Mouse (Mus musculus) left cerebral cortex, postnatal 25 days (tissue): ENCODE measurements at regions not wholly inside any gene's neighbourhood (a gene's known extent, or its start where the extent isn't known, plus 50 kb on each side); places are given as distances from the start of the nearest gene placed in this dataset.
"Not testable (repeated sequence)": the region's sequence is repeated elsewhere in the genome, so short reads cannot be mapped to it uniquely, and the experiment has no call there.

Source experiments
- DNase-seq, 2 experiments: peaks; one replicate each; pipeline ENCODE4 v3.0.0; 2022; ENCODE audit warnings: low spot score in 2 of 2, mixed read lengths in 1 of 2
- intact Hi-C: fragments of 180-260 bp; cut with DNase I; formaldehyde crosslinking; loops from one replicate; pipeline ENCODE4 v1.15.1; 2025

- intact Hi-C loops = no loop called here
Measured at GRCm38 (mm10) chr8:60728339-60728738, 95.7 kb downstream of the Mfap3l start.

GRCm38 (mm10) chr8:60732545-60732944, 99.9 kb downstream of the Mfap3l start:
- intact Hi-C loops = loop anchor here (2.0 kb wide), 1 partner anchor 18 kb away; no protein-coding TSS in a partner anchor

More at GRCm38 (mm10) chr8:60728339-60728738, 95.7 kb downstream of the Mfap3l start:
- DNase-seq = no peak

DNA sequence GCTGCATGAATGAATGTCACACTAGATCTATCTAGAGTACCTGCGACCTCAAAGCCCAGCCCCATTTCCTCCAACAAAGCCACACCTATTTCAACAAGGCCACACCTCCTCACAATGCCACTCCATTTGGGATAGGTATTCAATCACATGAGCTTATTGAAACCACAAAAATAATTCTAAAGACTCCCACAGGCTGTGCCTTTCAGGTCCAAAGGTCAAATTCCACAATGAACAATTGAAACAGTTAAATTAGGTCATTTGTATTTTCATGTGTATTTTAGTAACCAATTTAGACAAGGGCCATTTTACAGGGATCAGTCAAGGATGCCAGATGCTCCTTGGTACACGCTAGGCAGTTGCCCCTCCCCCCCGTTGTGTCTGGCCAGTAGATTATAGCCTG, 103.3 kb downstream of the Mfap3l start:
- intact Hi-C loops = no loop called here
- DNase-seq = no peak

More at GRCm38 (mm10) chr8:60732545-60732944, 99.9 kb downstream of the Mfap3l start:
- DNase-seq = no peak

- DNase-seq = no peak
- intact Hi-C loops = no loop called here
Measured at GRCm38 (mm10) chr8:60736401-60736800, 103.8 kb downstream of the Mfap3l start.

DNA sequence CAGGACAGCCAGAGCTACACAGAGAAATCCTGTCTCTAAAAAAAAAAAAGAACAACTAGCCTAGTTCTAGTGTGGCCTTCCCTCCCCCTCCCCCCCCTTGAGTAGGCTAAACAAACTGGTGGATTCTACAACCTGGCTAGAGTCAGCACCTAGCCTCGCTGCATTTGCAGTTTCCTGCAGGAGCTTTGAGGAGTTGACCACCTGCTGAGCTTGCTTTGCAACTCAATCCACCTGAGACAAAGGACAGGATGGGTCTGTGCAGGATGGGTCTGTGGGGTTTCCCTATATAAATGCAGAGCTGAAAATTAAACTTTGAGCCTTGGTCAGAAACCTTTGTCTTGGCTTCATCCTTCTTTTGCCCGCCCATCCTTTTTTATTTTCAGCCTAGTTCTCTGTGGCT, 104.3 kb downstream of the Mfap3l start:
- intact Hi-C loops = no loop called here
- no peak for DNase-seq

GRCm38 (mm10) chr8:60737616-60738015, 105.0 kb downstream of the Mfap3l start:
- intact Hi-C loops = no loop called here
- no peak for DNase-seq

GRCm38 (mm10) chr8:60745877-60746276, 113.2 kb downstream of the Mfap3l start:
- DNase-seq = no peak
- intact Hi-C loops = no loop called here

- intact Hi-C loops = no loop called here
- no peak for DNase-seq
Measured at GRCm38 (mm10) chr8:60746486-60746885, 113.9 kb downstream of the Mfap3l start.

DNA sequence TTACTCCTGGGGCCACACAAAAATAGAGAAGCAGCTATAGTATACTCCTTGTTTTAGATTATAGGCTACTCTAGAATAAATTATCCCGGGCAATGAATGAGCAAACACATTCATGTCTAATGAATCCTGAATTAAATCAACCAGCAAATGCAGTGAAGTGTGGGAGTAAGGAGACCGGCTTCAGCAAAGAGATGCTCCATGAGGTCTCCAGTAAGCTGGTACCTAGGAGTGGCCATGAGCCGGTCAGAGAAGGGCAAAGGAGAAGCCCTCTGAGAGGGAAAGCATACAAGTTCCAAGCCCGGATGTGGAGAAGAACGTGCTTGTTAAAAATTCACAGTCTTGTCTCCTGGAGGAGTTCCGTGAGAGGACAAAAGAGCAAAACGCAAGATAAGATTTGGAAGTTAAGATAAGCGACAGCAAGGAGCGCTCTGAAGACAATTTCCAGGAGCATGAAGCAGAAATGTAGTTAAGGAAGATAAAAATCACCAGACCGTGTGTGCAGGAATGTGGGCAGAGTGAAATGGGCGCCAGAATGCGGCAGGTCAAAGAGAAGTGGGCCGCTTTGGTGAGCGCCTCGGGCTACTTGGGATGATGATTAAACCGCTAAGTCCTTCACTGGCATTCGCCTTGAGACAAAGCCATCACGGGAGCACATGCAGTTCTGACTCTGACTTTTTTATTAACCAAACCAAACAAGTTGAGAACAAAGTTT, 123.2 kb downstream of the Mfap3l start:
- no peak for DNase-seq
- intact Hi-C loops = no loop called here

GRCm38 (mm10) chr8:60763959-60764358, 126.3 kb upstream of the Hpf1 start:
- DNase-seq = no peak
- intact Hi-C loops = no loop called here

- DNase-seq = peak; percentile 35 to 94
- intact Hi-C loops = loop anchor here (1.0 to 10.0 kb wide), 2 partner anchors 92 to 139 kb away; partner anchors contain the start of gene Mfap3l
Measured at GRCm38 (mm10) chr8:60773350-60773749, 116.9 kb upstream of the Hpf1 start.

GRCm38 (mm10) chr8:60776251-60776650, 114.0 kb upstream of the Hpf1 start:
- DNase-seq = not testable (repeated sequence)
- intact Hi-C loops = loop anchor here (10.0 kb wide), 1 partner anchor 141 kb away; the partner anchor contains the start of gene Mfap3l

GRCm38 (mm10) chr8:60785049-60785448, 105.2 kb upstream of the Hpf1 start:
- DNase-seq = peak in 1 of 2 experiments; percentile 36
- intact Hi-C loops = no loop called here

- intact Hi-C loops = no loop called here
- DNase-seq = peak in 1 of 2 experiments; percentile 35
Measured at GRCm38 (mm10) chr8:60790453-60790852, 99.8 kb upstream of the Hpf1 start.

DNA sequence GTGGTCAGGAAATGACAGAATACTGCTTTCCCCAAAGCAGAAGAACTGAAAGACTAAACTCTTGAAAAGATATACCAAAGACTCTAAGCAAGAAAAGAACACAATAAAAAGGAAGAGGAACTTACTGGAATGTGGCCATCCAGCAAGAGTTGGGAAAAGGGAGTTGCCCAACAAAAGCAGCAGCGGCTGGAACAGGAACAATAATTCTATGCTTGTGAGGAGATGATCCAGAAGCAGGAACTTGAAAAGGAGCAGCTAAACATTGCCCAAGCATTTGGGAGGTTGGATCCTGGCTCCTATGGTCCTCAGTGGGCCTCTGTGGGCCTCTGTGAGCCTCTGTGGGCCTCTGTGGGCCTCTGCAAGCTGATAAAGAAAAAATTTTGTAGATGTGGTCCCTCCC, 97.7 kb upstream of the Hpf1 start:
- intact Hi-C loops = no loop called here
- no peak for DNase-seq

DNA sequence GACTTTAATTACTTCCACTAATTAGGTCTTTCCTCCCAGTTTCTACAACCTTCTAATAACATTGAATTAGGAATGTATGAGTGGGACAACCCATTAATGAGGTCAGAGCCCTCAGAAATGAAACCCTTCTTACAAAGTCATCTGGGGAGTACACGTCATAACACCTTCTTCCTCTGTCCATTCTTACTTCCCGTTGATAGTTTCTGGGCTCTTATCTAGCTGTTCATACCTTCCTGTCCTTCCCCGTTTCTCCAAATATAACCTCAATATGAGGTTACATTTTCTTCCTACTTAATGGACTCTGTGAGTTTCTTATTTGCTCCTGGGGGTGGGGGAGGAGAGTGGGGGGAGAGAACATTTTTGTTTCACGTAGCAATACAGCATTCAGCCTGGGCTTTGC, 85.4 kb upstream of the Hpf1 start:
- DNase-seq = no peak
- intact Hi-C loops = no loop called here

GRCm38 (mm10) chr8:60806772-60807171, 83.4 kb upstream of the Hpf1 start:
- intact Hi-C loops = no loop called here
- DNase-seq = no peak

DNA sequence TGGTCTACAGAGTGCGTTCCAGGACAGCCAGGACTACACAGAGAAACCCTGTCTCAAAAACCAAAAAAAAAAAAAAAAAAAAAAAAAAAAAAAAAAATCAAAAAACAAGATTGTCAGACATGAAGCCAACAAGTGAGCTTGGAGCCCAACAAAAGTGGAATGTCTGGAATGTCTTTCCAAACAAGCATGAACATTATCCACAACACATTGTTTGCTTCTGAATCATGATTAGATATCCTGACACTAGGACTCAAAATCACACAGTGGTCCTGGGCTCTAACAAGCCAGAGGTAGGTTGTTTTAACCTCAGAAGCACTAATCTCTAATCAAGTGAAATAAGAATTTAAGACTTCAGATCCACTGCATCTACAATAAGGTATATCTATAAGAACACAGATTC, 80.4 kb upstream of the Hpf1 start:
- DNase-seq = no peak
- intact Hi-C loops = no loop called here

- no peak for DNase-seq
- intact Hi-C loops = no loop called here
Measured at GRCm38 (mm10) chr8:60810955-60811354, 79.3 kb upstream of the Hpf1 start.

DNA sequence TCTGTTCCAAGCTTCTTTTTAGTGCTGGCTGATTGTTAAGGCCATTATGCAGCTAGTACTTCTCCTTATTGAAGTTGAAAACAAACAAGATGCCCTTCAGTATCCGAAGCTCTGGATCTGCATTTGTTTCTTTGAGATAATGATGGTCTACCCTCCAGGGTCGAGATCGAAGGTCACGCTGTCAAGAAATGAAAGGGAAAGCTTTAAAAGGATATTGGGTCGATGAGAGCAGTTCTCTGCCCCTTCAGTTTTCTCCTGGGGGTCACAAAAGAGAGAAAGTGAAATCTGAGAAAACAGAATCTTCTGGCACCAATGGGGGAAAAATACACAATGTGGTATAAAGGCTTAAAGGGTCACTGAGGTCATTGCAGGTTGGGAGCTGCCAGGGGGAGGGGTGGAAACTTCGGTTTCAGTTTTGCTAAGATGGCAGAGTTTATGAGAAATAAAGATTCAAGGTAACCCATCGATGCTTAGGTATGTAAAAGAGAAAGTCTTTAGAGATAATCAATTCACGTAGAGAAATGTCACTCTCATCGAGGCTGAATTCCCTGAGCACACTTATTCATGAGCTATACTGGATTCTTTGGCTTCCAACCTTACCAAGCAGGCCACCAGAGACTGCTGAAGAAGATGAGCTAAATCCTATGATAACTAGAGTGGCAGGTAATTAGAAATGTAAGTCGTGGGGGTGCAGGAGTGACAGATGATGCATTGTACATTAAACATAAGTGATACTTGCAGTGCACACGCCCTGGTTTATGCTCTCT, 64.4 kb upstream of the Hpf1 start:
- intact Hi-C loops = no loop called here
- no peak for DNase-seq

DNA sequence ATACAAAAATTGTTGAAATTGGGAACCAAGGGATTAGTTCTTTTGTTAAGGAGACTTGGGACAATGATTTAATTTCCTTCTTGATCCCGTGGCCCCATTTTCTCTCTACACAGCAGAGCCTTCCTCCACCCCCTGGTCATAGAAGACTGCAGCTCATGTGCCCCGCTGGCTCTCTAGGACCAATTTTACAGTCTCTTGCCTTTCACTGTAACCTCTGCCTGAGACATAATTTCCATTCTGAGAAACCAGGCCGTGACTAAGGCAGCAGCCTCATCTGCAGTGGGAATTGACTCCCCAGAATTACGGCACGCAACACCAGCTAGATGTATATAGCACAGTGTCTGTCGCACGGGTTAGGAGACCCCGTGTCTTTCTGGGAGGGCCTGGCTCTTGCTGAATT, 63.0 kb upstream of the Hpf1 start:
- DNase-seq = no peak
- intact Hi-C loops = no loop called here
